Mouse (Mus musculus): ENCODE data around the gene Dnajc25.

The Dnajc25 gene

GRCm38 (mm10) chr4:59002948-59003805 lies 8.3 kb downstream of the Dnajc25 start, which contains the start of gene Gm20503:
Gene Gm20503 (plus strand): TSS chr4:59003210.
- in situ Hi-C loops (cut with MboI, MseI) = no loop called here

- in situ Hi-C loops (cut with MboI, MseI) = no loop called here
These were observed 8.9 kb downstream of the Dnajc25 start for GRCm38 (mm10) chr4:59003806-59004200.

GRCm38 (mm10) chr4:59006211-59006610 lies 11.3 kb downstream of the Dnajc25 start:
- in situ Hi-C loops (cut with MboI, MseI) = no loop called here

GRCm38 (mm10) chr4:59007016-59007415 lies 12.2 kb downstream of the Dnajc25 start:
- in situ Hi-C loops (cut with MboI, MseI) = no loop called here

- in situ Hi-C loops (cut with MboI, MseI) = no loop called here
These were observed 13.1 kb downstream of the Dnajc25 start for GRCm38 (mm10) chr4:59007974-59008373.

GRCm38 (mm10) chr4:59009186-59009585 lies 14.3 kb downstream of the Dnajc25 start:
- in situ Hi-C loops (cut with MboI, MseI) = no loop called here

- in situ Hi-C loops (cut with MboI, MseI) = no loop called here
These were observed 14.8 kb downstream of the Dnajc25 start for GRCm38 (mm10) chr4:59009696-59010095.

GRCm38 (mm10) chr4:59011446-59011845 lies 16.6 kb downstream of the Dnajc25 start:
- in situ Hi-C loops (cut with MboI, MseI) = no loop called here

- in situ Hi-C loops (cut with MboI, MseI) = no loop called here
These were observed 20.3 kb downstream of the Dnajc25 start for GRCm38 (mm10) chr4:59015181-59015580.

GRCm38 (mm10) chr4:59016922-59017321 lies 22.1 kb downstream of the Dnajc25 start:
- in situ Hi-C loops (cut with MboI, MseI) = no loop called here

- in situ Hi-C loops (cut with MboI, MseI) = no loop called here
These were observed 39.6 kb downstream of the Dnajc25 start for GRCm38 (mm10) chr4:59034325-59034917.

GRCm38 (mm10) chr4:59034918-59035785 lies 40.3 kb downstream of the Dnajc25 start, which contains the start of gene Gng10:
Gene Gng10 (plus strand): TSS chr4:59035088.
- in situ Hi-C loops (cut with MboI, MseI) = no loop called here

- in situ Hi-C loops (cut with MboI, MseI) = no loop called here
These were observed 41.0 kb downstream of the Dnajc25 start for GRCm38 (mm10) chr4:59035786-59036350.

GRCm38 (mm10) chr4:59036490-59037127 lies 41.7 kb downstream of the Dnajc25 start:
- in situ Hi-C loops (cut with MboI, MseI) = no loop called here

- in situ Hi-C loops (cut with MboI, MseI) = no loop called here
These were observed 42.7 kb downstream of the Dnajc25 start for GRCm38 (mm10) chr4:59037525-59037924.

GRCm38 (mm10) chr4:59040397-59041287 lies 45.8 kb downstream of the Dnajc25 start:
- in situ Hi-C loops (cut with MboI, MseI) = loop anchor here (5.0 kb wide), 1 partner anchor 58 kb away; no protein-coding TSS in a partner anchor

- in situ Hi-C loops (cut with MboI, MseI) = loop anchor here (5.0 kb wide), 1 partner anchor 61 kb away; no protein-coding TSS in a partner anchor
These were observed 48.2 kb downstream of the Dnajc25 start for GRCm38 (mm10) chr4:59043074-59043473.

- in situ Hi-C loops (cut with MboI, MseI) = loop anchor here (5.0 kb wide), 1 partner anchor 62 kb away; no protein-coding TSS in a partner anchor
These were observed 49.0 kb downstream of the Dnajc25 start for GRCm38 (mm10) chr4:59043891-59044290.

GRCm38 (mm10) chr4:59047222-59047621 lies 52.4 kb downstream of the Dnajc25 start:
- in situ Hi-C loops (cut with MboI, MseI) = no loop called here

- in situ Hi-C loops (cut with MboI, MseI) = no loop called here
These were observed 56.2 kb downstream of the Dnajc25 start for GRCm38 (mm10) chr4:59051081-59051480.

Measured in T-helper 1 cell (primary cell).